Mouse (Mus musculus): ENCODE results near the gene Fam53a.

Gene Fam53a

GRCm38 (mm10) chr5:33611795-33612194 is 17.6 kb downstream of the Fam53a start:
- DNase-seq (ENCODE audit: low read depth, low spot score), result no peak
- Histone ChIP-seq H3K27me3 (ENCODE audit: control insufficient read depth, insufficient read depth, low read length, poor library complexity, severe bottlenecking) (no peaks in the 10 kb centered on the region), H3K36me3 (ENCODE audit: control insufficient read depth, insufficient read depth, low read length, poor library complexity, severe bottlenecking) (peaks cover 4% of the 10 kb centered on the region)

GRCm38 (mm10) chr5:33609226-33609625 is 20.2 kb downstream of the Fam53a start:
- no peak for DNase-seq (ENCODE audit: low read depth, low spot score)
- Histone ChIP-seq H3K27me3 (ENCODE audit: control insufficient read depth, insufficient read depth, low read length, poor library complexity, severe bottlenecking) (no peaks in the 10 kb centered on the region), H3K36me3 (ENCODE audit: control insufficient read depth, insufficient read depth, low read length, poor library complexity, severe bottlenecking) (peaks cover 3% of the 10 kb centered on the region)

- Histone ChIP-seq H3K27me3 (ENCODE audit: control insufficient read depth, insufficient read depth, low read length, poor library complexity, severe bottlenecking) (no peaks in the 10 kb centered on the region), H3K36me3 (ENCODE audit: control insufficient read depth, insufficient read depth, low read length, poor library complexity, severe bottlenecking) (no peaks in the 10 kb centered on the region; the same call in 1 of the 2 replicates)
- no peak for DNase-seq (ENCODE audit: low read depth, low spot score)
These were observed 22.0 kb downstream of the Fam53a start for GRCm38 (mm10) chr5:33607434-33607833.

GRCm38 (mm10) chr5:33606631-33607030 is 22.8 kb downstream of the Fam53a start:
- H3K36me3 ChIP-seq (ENCODE audit: control insufficient read depth, insufficient read depth, low read length, poor library complexity, severe bottlenecking), result no peaks in the 10 kb centered on the region; the same call in 1 of the 2 replicates
- no peaks in the 10 kb centered on the region for H3K27me3 ChIP-seq (ENCODE audit: control insufficient read depth, insufficient read depth, low read length, poor library complexity, severe bottlenecking)
- DNase-seq (ENCODE audit: low read depth, low spot score), result no peak

GRCm38 (mm10) chr5:33605314-33605713 is 24.1 kb downstream of the Fam53a start:
- Histone ChIP-seq H3K36me3 (ENCODE audit: control insufficient read depth, insufficient read depth, low read length, poor library complexity, severe bottlenecking) (no peaks in the 10 kb centered on the region; the same call in 1 of the 2 replicates), H3K27me3 (ENCODE audit: control insufficient read depth, insufficient read depth, low read length, poor library complexity, severe bottlenecking) (no peaks in the 10 kb centered on the region)
- DNase-seq (ENCODE audit: low read depth, low spot score), result no peak

- DNase-seq (ENCODE audit: low read depth, low spot score), result peak; percentile 27
- peaks cover under 1% of the 10 kb centered on the region; the same call in 1 of the 2 replicates for H3K36me3 ChIP-seq (ENCODE audit: control insufficient read depth, insufficient read depth, low read length, poor library complexity, severe bottlenecking)
- H3K27me3 ChIP-seq (ENCODE audit: control insufficient read depth, insufficient read depth, low read length, poor library complexity, severe bottlenecking), result peaks cover 1% of the 10 kb centered on the region; the same call in 1 of the 2 replicates
These were observed 35.8 kb downstream of the Fam53a start for GRCm38 (mm10) chr5:33593620-33594019.

GRCm38 (mm10) chr5:33589221-33589888 is 40.1 kb downstream of the Fam53a start:
- Histone ChIP-seq H3K27me3 (ENCODE audit: control insufficient read depth, insufficient read depth, low read length, poor library complexity, severe bottlenecking) (no peaks in the 10 kb centered on the region), H3K36me3 (ENCODE audit: control insufficient read depth, insufficient read depth, low read length, poor library complexity, severe bottlenecking) (no peaks in the 10 kb centered on the region)
- DNase-seq (ENCODE audit: low read depth, low spot score), result peak; percentile 81

GRCm38 (mm10) chr5:33588066-33588465 is 41.4 kb downstream of the Fam53a start:
- Histone ChIP-seq H3K36me3 (ENCODE audit: control insufficient read depth, insufficient read depth, low read length, poor library complexity, severe bottlenecking) (no peaks in the 10 kb centered on the region), H3K27me3 (ENCODE audit: control insufficient read depth, insufficient read depth, low read length, poor library complexity, severe bottlenecking) (no peaks in the 10 kb centered on the region)
- DNase-seq (ENCODE audit: low read depth, low spot score), result no peak

GRCm38 (mm10) chr5:33587498-33588058 is 41.9 kb downstream of the Fam53a start:
- no peak for DNase-seq (ENCODE audit: low read depth, low spot score)

GRCm38 (mm10) chr5:33580336-33580735 is 49.1 kb downstream of the Fam53a start:
- Histone ChIP-seq H3K36me3 (ENCODE audit: control insufficient read depth, insufficient read depth, low read length, poor library complexity, severe bottlenecking) (no peaks in the 10 kb centered on the region), H3K27me3 (ENCODE audit: control insufficient read depth, insufficient read depth, low read length, poor library complexity, severe bottlenecking) (no peaks in the 10 kb centered on the region)
- DNase-seq (ENCODE audit: low read depth, low spot score), result no peak

More at GRCm38 (mm10) chr5:33587498-33588058, 41.9 kb downstream of the Fam53a start:
- H3K27me3 ChIP-seq (ENCODE audit: control insufficient read depth, insufficient read depth, low read length, poor library complexity, severe bottlenecking), result no peaks in the 10 kb centered on the region
- no peaks in the 10 kb centered on the region for H3K36me3 ChIP-seq (ENCODE audit: control insufficient read depth, insufficient read depth, low read length, poor library complexity, severe bottlenecking)

GRCm38 (mm10) chr5:33574207-33574606 is 55.2 kb downstream of the Fam53a start:
- DNase-seq (ENCODE audit: low read depth, low spot score), result no peak
- Histone ChIP-seq H3K36me3 (ENCODE audit: control insufficient read depth, insufficient read depth, low read length, poor library complexity, severe bottlenecking) (no peaks in the 10 kb centered on the region), H3K27me3 (ENCODE audit: control insufficient read depth, insufficient read depth, low read length, poor library complexity, severe bottlenecking) (no peaks in the 10 kb centered on the region)

- Histone ChIP-seq H3K27me3 (ENCODE audit: control insufficient read depth, insufficient read depth, low read length, poor library complexity, severe bottlenecking) (no peaks in the 10 kb centered on the region), H3K36me3 (ENCODE audit: control insufficient read depth, insufficient read depth, low read length, poor library complexity, severe bottlenecking) (no peaks in the 10 kb centered on the region)
- DNase-seq (ENCODE audit: low read depth, low spot score), result no peak
These were observed 63.5 kb downstream of the Fam53a start for GRCm38 (mm10) chr5:33565886-33566285.

GRCm38 (mm10) chr5:33556277-33556995 is 73.0 kb downstream of the Fam53a start:
- DNase-seq (ENCODE audit: low read depth, low spot score), result no peak
- no peaks in the 10 kb centered on the region for H3K27me3 ChIP-seq (ENCODE audit: control insufficient read depth, insufficient read depth, low read length, poor library complexity, severe bottlenecking)
- H3K36me3 ChIP-seq (ENCODE audit: control insufficient read depth, insufficient read depth, low read length, poor library complexity, severe bottlenecking), result no peaks in the 10 kb centered on the region
